Mouse (Mus musculus) kidney, embryonic 15.5 days (tissue): ENCODE data around the gene Arid2. TPM values are rescaled to one million over a fixed set of nuclear protein-coding genes. Genes with fewer than 3 reads are reported as not detected.
"Not testable (repeated sequence)": the region's sequence is repeated elsewhere in the genome, so short reads cannot be mapped to it uniquely, and the experiment has no call there.

Experiments
- ATAC-seq: fragments of 200-750 bp; cut with Nextera tagmentation; replicated peaks from 2 replicates; pipeline ENCODE4 v1.8.0; 2017; ENCODE audit warnings: moderate TSS enrichment; ENCODE audit not compliant: low FRiP score
- H3K27ac ChIP-seq: fragments of 300-500 bp; sonication (generic); 2 replicates; pipeline ENCODE4 v1.5.1; 2015; ENCODE audit warnings: mild to moderate bottlenecking, inconsistent platforms
- H3K27me3 ChIP-seq: fragments of 300-500 bp; sonication (generic); 2 replicates; pipeline ENCODE4 v1.6.1; 2015; ENCODE audit warnings: inconsistent platforms
- H3K36me3 ChIP-seq: fragments of 300-500 bp; sonication (generic); 2 replicates; pipeline ENCODE4 v1.6.1; 2015; ENCODE audit warnings: inconsistent platforms
- H3K4me1 ChIP-seq: fragments of 300-500 bp; sonication (generic); 2 replicates; pipeline ENCODE4 v1.6.1; 2015; ENCODE audit warnings: inconsistent platforms
- H3K4me2 ChIP-seq: fragments of 300-500 bp; sonication (generic); 2 replicates; pipeline ENCODE4 v1.6.1; 2015; ENCODE audit warnings: moderate library complexity, mild to moderate bottlenecking, inconsistent platforms
- H3K4me3 ChIP-seq: fragments of 300-500 bp; sonication (generic); replicated peaks from 2 replicates; pipeline ENCODE4 v1.5.1; 2015; ENCODE audit warnings: mild to moderate bottlenecking, inconsistent platforms
- H3K9ac ChIP-seq: fragments of 300-500 bp; sonication (generic); 2 replicates; pipeline ENCODE4 v1.6.1; 2015; ENCODE audit warnings: mild to moderate bottlenecking, inconsistent platforms
- H3K9me3 ChIP-seq: fragments of 300-500 bp; sonication (generic); replicated peaks from 2 replicates; pipeline ENCODE4 v1.6.1; 2016; ENCODE audit warnings: inconsistent platforms
- WGBS: fragments of 180-500 bp; shearing (Covaris S2); methylation state at CpG from one replicate; pipeline ENCODE4 v1.1.7; 2015; ENCODE audit warnings: mixed read lengths; 5-methylcytosine and 5-hydroxymethylcytosine counted together
- polyA plus RNA-seq: library from polyadenylated mRNA; unstranded; fragments of >200 nt; fragmentation: Nextera tagmentation; extraction: Ambion mirVana; gene quantifications from 2 replicates; pipeline ENCODE4 v1.2.1, GENCODE M21; 2015

Arid2 gene
- polyA plus RNA-seq, result 25.3 and 26.1 TPM in 2 replicates

- WGBS, result 1% methylated on average over 47 of the region's 67 CpGs
- H3K4me2 ChIP-seq, result peak within 1 kb of the TSS; percentile 69
- H3K27me3 ChIP-seq, result no peaks in the 10 kb centered on the region
- peak within 1 kb of the TSS; percentile 99 for H3K9ac ChIP-seq
- H3K4me1 ChIP-seq, result peaks cover 30% of the 10 kb centered on the region
- peak; percentile 22; the same call in 1 of the 2 replicates for ATAC-seq
- H3K9me3 ChIP-seq, result no peaks in the 10 kb centered on the region
- H3K36me3 ChIP-seq, result peaks cover 9% of the 10 kb centered on the region; the same call in 1 of the 2 replicates
- peak within 1 kb of the TSS; percentile 100 for H3K27ac ChIP-seq
- peak within 1 kb of the TSS; percentile 89 for H3K4me3 ChIP-seq
Observed at GRCm38 (mm10) chr15:96287369-96287975, at the start of gene Arid2. TSS of gene Arid2 (plus strand) at chr15:96287518.

GRCm38 (mm10) chr15:96238071-96238470 lies 49.2 kb upstream of the Arid2 start:
- no peaks in the 10 kb centered on the region for H3K9me3 ChIP-seq
- H3K27me3 ChIP-seq, result no peaks in the 10 kb centered on the region
- H3K4me1 ChIP-seq, result no peaks in the 10 kb centered on the region
- no peak overlapping the region for H3K27ac ChIP-seq
- no peak for ATAC-seq
- no peak overlapping the region for H3K4me2 ChIP-seq
- 86% methylated on average over 4 of the region's 4 CpGs for WGBS
- no peaks in the 10 kb centered on the region for H3K36me3 ChIP-seq
- H3K4me3 ChIP-seq, result no peak overlapping the region
- H3K9ac ChIP-seq, result no peak overlapping the region

DNA sequence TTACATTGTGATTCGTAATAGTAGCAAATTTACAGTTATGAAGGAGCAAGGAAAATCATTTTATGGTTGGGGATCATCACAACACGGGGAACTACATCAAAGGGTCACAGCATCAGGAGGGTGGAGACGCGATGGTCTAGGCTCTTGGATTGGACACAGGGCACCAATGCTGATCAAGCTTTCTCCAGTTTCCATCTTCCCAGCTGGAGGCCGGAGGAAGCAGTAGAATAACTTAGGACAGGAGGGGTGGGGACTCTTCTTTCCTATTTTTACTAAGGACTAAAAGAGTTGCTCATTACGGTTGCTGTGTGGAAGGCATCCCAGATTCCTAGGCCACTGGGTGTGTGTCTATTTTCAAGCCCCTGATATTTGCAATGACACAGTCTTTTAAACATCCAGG lies 43.1 kb upstream of the Arid2 start:
- H3K4me2 ChIP-seq, result no peak overlapping the region
- no peak overlapping the region for H3K9ac ChIP-seq
- H3K4me3 ChIP-seq, result no peak overlapping the region
- H3K27ac ChIP-seq, result no peak overlapping the region
- H3K4me1 ChIP-seq, result no peaks in the 10 kb centered on the region
- H3K9me3 ChIP-seq, result no peaks in the 10 kb centered on the region
- 87% methylated on average over 6 of the region's 6 CpGs for WGBS
- no peaks in the 10 kb centered on the region for H3K27me3 ChIP-seq
- no peak for ATAC-seq
- no peaks in the 10 kb centered on the region for H3K36me3 ChIP-seq

DNA sequence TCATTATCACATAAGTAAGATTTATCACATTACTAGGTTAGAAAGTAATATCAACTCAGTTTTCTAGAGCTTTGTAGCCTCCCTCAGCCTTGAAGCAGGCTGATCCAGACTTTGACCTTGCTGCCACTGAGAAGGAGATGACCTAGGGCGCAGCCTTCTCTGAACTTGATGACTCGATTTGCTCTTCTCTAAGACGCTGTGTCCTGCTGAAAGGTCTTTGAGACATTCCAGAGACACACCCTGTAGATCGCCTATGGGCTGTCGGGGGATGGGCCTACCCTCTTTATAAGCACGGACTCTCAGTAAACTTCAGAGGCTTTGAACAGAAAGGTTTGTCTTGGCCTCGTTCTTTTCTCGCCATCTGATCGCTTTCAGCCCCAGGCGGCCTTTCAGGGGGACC lies 42.6 kb upstream of the Arid2 start:
- not testable (repeated sequence) for H3K27ac ChIP-seq, H3K4me3 ChIP-seq, ATAC-seq, H3K4me2 ChIP-seq, H3K4me1 ChIP-seq, H3K9me3 ChIP-seq, H3K9ac ChIP-seq, H3K36me3 ChIP-seq, H3K27me3 ChIP-seq
- WGBS, result 75% methylated on average over 10 of the region's 10 CpGs

DNA sequence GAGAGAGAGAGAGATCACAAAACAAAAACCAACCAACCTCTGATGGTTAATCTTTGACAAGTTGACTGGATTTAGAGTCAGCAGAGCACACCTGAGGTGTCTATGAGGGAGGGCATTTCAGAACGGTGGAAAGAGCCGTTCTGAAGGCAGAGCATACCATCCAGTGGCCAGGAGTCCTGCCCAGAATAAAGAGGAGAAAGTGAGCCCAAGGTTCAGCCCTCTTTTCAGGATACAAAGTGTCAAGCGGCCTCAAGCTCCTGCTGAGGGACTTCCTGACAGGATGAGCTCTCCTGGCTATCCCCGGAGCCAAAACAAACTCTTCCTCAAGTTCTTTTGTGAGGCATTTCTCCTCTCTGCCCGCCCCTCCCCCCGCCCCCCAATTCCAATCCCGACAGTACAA lies 33.5 kb upstream of the Arid2 start:
- Histone ChIP-seq H3K36me3 (no peaks in the 10 kb centered on the region), H3K4me1 (peaks cover 14% of the 10 kb centered on the region), H3K9me3 (no peaks in the 10 kb centered on the region), H3K9ac (peak overlapping the region; percentile 12; the same call in 1 of the 2 replicates), H3K27me3 (no peaks in the 10 kb centered on the region), H3K27ac (no peak overlapping the region), H3K4me2 (peak overlapping the region; percentile 64), H3K4me3 (peak overlapping the region; percentile 37)
- ATAC-seq, result peak; percentile 64; the same call in 1 of the 2 replicates
- WGBS, result 2% methylated on average over 7 of the region's 7 CpGs

DNA sequence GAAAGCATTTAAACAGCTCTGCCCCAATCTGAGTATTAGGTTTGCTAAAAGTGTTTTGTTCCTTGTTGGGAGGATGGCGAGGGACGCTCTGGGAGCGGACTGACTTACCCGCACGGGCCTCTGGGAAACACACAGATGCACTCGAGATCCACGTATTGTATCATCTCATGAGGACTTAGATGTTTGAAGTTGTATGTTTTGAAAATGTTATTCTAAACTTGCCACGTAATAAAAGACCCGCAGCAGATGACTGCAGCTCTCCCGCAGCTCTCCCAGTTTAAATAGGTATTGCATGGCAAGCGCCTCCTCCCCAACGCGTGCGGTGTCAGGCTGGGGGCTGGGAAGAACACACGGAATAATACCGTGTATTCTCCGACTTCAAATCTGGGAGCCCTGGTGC lies 33.0 kb upstream of the Arid2 start:
- Histone ChIP-seq H3K4me3 (peak overlapping the region; percentile 37), H3K36me3 (no peaks in the 10 kb centered on the region), H3K4me2 (peak overlapping the region; percentile 64), H3K27ac (no peak overlapping the region), H3K9me3 (no peaks in the 10 kb centered on the region; the same call in 1 of the 2 replicates), H3K9ac (peak overlapping the region; percentile 12; the same call in 1 of the 2 replicates), H3K27me3 (no peaks in the 10 kb centered on the region), H3K4me1 (peaks cover 14% of the 10 kb centered on the region)
- no peak for ATAC-seq
- 3% methylated on average over 17 of the region's 17 CpGs for WGBS

DNA sequence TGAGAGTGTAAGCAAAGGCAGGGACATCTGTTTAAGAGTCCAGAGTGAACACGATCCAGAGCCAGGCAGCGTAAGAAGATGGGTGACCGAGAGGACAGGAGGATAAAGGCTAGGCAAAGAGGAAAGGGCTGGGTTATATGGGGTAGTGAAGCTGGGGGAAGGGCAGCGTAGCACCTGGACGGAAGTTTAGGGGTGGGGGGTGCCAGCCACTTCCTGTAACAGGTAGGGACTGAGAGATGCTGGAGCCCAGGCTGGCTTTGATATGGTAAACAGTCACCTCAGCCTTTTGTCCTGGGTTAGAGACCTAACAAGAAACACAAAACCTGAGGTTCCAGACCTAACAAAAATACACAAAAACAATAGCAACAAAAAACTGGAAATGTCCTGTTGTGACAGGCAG lies 29.5 kb upstream of the Arid2 start:
- ATAC-seq, result no peak
- H3K27me3 ChIP-seq, result no peaks in the 10 kb centered on the region
- no peaks in the 10 kb centered on the region for H3K36me3 ChIP-seq
- 64% methylated on average over 5 of the region's 5 CpGs for WGBS
- H3K4me2 ChIP-seq, result peak overlapping the region; percentile 25; the same call in 1 of the 2 replicates
- H3K9ac ChIP-seq, result no peak overlapping the region
- peaks cover 22% of the 10 kb centered on the region for H3K9me3 ChIP-seq
- H3K4me3 ChIP-seq, result no peak overlapping the region
- H3K4me1 ChIP-seq, result peaks cover 14% of the 10 kb centered on the region
- no peak overlapping the region for H3K27ac ChIP-seq

DNA sequence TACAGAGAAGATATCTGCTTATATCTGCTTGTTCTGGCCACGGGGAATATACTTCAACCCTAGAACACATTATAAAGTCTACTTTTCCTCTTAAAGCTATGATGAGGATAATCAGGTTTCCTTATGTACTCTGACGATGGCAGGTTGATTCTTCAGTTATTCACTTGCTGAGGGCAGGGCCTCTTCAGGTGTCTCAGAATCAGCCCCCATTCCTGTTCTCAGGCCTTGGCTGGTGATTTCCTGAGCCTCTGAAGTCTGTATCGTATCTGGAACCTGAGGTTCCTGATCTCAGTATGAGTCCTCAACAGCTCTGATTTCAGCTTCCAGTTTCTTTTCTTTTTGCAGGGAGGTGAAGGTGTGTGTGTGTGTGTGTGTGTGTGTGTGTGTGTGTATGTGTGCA lies 22.7 kb upstream of the Arid2 start:
- no peak overlapping the region for H3K4me3 ChIP-seq
- H3K4me2 ChIP-seq, result no peak overlapping the region
- no peak overlapping the region for H3K27ac ChIP-seq
- no peak for ATAC-seq
- no peaks in the 10 kb centered on the region for H3K27me3 ChIP-seq
- no peak overlapping the region for H3K9ac ChIP-seq
- WGBS, result 97% methylated on average over 3 of the region's 3 CpGs
- peaks cover 43% of the 10 kb centered on the region for H3K36me3 ChIP-seq
- H3K9me3 ChIP-seq, result peaks cover 45% of the 10 kb centered on the region
- H3K4me1 ChIP-seq, result no peaks in the 10 kb centered on the region

DNA sequence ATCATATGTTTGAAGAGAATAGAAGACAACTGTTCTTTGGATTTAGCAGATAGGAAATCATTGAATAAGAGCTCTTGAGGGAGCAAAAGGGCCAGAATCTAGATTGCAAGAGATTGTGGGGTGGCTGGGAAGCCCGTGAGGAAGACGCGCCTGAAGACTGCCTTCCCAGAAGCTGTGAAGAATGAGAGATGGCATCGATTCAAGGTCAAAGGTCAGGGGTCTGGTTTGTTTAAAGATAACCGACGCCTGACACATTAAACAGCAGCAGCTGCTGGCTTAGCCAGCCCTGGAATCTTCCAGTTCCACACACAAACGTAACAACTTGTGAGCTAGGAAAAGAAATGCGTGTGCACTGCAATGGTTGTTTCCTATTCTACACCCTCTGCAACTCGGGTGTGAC lies 19.4 kb upstream of the Arid2 start:
- WGBS, result 84% methylated on average over 9 of the region's 9 CpGs
- Histone ChIP-seq H3K9ac (no peak overlapping the region), H3K36me3 (peaks cover 51% of the 10 kb centered on the region), H3K27me3 (no peaks in the 10 kb centered on the region), H3K4me3 (no peak overlapping the region), H3K9me3 (peaks cover 21% of the 10 kb centered on the region), H3K27ac (no peak overlapping the region), H3K4me2 (no peak overlapping the region), H3K4me1 (peaks cover 7% of the 10 kb centered on the region)
- ATAC-seq, result no peak

- peaks cover 54% of the 10 kb centered on the region for H3K36me3 ChIP-seq
- H3K4me1 ChIP-seq, result peaks cover 7% of the 10 kb centered on the region
- H3K9me3 ChIP-seq, result peaks cover 17% of the 10 kb centered on the region
- H3K9ac ChIP-seq, result no peak overlapping the region
- no peak overlapping the region for H3K27ac ChIP-seq
- 0 out of 2 replicates have a peak, but pooled peaks have one; percentile 23 for ATAC-seq
- H3K4me2 ChIP-seq, result no peak overlapping the region
- WGBS, result 77% methylated on average over 9 of the region's 9 CpGs
- H3K4me3 ChIP-seq, result no peak overlapping the region
- H3K27me3 ChIP-seq, result no peaks in the 10 kb centered on the region
Observed at GRCm38 (mm10) chr15:96268610-96269009, 18.7 kb upstream of the Arid2 start.

DNA sequence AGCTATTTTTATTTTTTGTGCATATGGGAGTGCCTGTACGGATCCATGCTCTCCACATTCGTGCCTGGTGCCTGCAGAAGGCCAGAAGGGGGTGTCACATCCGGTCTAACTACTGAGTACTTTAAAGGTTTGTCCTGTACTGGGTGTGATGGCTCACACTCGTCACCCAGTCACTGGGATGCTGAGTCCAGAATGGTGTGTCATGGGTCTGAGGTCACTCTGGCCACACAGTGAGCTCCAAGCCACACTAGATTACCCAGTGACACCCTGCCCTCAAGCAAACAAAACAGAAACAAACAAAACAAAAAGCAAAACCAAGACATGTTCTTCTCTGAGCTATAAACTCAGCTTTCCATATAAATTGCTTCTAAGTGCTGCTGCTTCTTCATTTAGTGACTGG lies 17.9 kb upstream of the Arid2 start:
- H3K4me3 ChIP-seq, result no peak overlapping the region
- ATAC-seq, result no peak
- H3K4me1 ChIP-seq, result peaks cover 7% of the 10 kb centered on the region
- H3K27ac ChIP-seq, result no peak overlapping the region
- no peak overlapping the region for H3K4me2 ChIP-seq
- H3K36me3 ChIP-seq, result peaks cover 60% of the 10 kb centered on the region
- H3K9ac ChIP-seq, result no peak overlapping the region
- peaks cover 16% of the 10 kb centered on the region for H3K9me3 ChIP-seq
- WGBS, result 93% methylated on average over 4 of the region's 4 CpGs
- H3K27me3 ChIP-seq, result no peaks in the 10 kb centered on the region

DNA sequence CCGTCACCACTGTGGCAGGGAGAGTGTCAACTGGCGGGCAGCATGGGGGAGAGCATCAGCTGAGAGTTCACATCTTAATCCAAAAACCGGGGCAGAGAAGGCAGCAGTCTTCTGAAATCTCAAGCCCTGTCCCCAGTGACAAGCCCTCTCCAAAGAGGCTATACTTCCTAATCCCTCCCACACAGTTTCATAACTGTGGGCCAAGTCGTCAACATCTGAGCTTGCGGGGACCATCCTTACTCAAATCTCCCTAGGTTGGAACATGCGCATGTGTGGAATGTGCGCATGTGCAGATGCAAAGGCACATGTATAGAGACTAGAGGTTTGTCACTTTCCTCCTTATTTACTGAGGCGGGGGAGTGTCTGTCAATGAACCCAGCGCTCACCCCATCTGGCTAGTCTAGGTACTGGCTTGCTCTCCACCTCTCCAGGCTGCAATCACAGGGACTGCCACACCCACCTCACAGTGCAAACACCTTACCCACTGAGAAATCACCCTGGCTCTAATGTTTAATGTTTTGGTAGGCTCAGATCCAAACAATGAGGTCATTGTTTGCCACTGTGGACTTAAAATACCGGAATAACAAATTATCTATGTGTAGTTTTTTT lies 16.9 kb upstream of the Arid2 start:
- Histone ChIP-seq H3K36me3 (peaks cover 61% of the 10 kb centered on the region), H3K9ac (no peak overlapping the region), H3K4me1 (peaks cover 7% of the 10 kb centered on the region), H3K9me3 (peaks cover 12% of the 10 kb centered on the region), H3K4me2 (no peak overlapping the region), H3K27ac (no peak overlapping the region), H3K27me3 (no peaks in the 10 kb centered on the region), H3K4me3 (no peak overlapping the region)
- ATAC-seq, result no peak
- 86% methylated on average over 10 of the region's 10 CpGs for WGBS
